Mouse (Mus musculus) heart, adult 8-10 months (tissue): ENCODE results near the gene Mob1a. TPM values are rescaled to one million over a fixed set of nuclear protein-coding genes. Genes with fewer than 3 reads are reported as not detected.

Experiments
- DNase-seq: peaks from one replicate; pipeline ENCODE4 v3.0.0; 2022; ENCODE audit warnings: low spot score
- total RNA-seq, 4 experiments: library from RNA; stranded (reverse); gene quantifications; 2 replicates each; pipeline ENCODE4 v1.2.4; 2022

The Mob1a gene
- total RNA-seq, 4 experiments from 2014 or later: 15.5 to 28.4 (median 20.2) TPM

DNA sequence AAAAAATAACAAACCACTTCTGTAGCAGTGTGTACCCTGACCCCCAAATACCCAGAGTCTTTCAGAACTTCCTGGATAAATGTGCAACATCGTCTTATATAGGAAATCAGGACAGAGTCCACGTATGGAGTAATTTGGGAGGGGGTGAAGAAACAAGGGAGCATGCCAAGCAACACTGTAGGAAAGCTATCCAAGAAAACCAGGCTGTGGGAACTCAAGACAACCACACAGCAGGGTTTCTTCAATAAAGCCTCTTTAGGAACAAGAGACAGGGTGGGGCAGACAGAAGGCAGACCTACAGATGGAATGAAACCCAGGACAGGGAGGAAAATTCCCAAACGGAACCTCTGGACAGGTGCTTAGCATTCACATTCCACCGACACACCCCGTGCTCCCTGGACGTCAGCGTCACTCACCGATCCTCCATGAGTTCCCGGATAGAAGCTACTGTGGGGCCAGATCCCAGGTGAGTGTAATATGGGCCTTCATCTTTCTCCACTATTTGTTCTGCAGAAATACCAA, 59.8 kb downstream of the Mob1a start:
- DNase-seq: no peak

GRCm38 (mm10) chr6:83392166-83392780, 66.5 kb downstream of the Mob1a start:
- DNase-seq: no peak

Other genes starting within 250 kb of the Mob1a start
- 1 to 10 TPM; 7.6 to 9.8 (median 8.5) TPM for gene Pcgf1, start 248.1 kb upstream of the Mob1a start, total RNA-seq
- gene Lbx2, start 239.6 kb upstream of the Mob1a start, total RNA-seq: 1 to 10 TPM in 3 of 4 experiments, under 1 TPM in 1; 0.90 to 2.9 (median 1.3) TPM
- gene Ccdc142, start 224.4 kb upstream of the Mob1a start, total RNA-seq: 1 to 10 TPM in 3 of 4 experiments, under 1 TPM in 1; 0.72 to 2.8 (median 1.3) TPM
- gene Gm42688, start 224.4 kb upstream of the Mob1a start, total RNA-seq: 1 to 10 TPM in 3 of 4 experiments, under 1 TPM in 1; 0.57 to 1.9 (median 1.2) TPM
- gene Mrpl53, start 217.0 kb upstream of the Mob1a start, total RNA-seq: 100 to 1,000 TPM; 132 to 143 (median 140) TPM
- 10 to 100 TPM in 1 of 4 experiments, 1 to 10 TPM in 3; 6.0 to 10.3 (median 8.0) TPM for gene Mogs, start 210.5 kb upstream of the Mob1a start, total RNA-seq
- gene Wbp1, start 204.5 kb upstream of the Mob1a start, total RNA-seq: 10 to 100 TPM; 75.5 to 91.1 (median 82.0) TPM
- 10 to 100 TPM; 11.3 to 19.5 (median 15.3) TPM for gene Ino80b, start 200.6 kb upstream of the Mob1a start, total RNA-seq
- gene Rtkn, start 190.6 kb upstream of the Mob1a start, total RNA-seq: 1 to 10 TPM; 4.8 to 5.4 (median 5.3) TPM
- gene Wdr54, start 169.6 kb upstream of the Mob1a start, total RNA-seq: 1 to 10 TPM; 2.1 to 2.6 (median 2.4) TPM
- gene 1700003E16Rik, start 169.6 kb upstream of the Mob1a start, total RNA-seq: under 1 TPM; 0.16 to 0.41 (median 0.18) TPM
- 100 to 1,000 TPM; 120 to 137 (median 134) TPM for gene Dctn1, start 160.1 kb upstream of the Mob1a start, total RNA-seq
- gene Slc4a5, start 106.2 kb upstream of the Mob1a start, total RNA-seq: not detected
- 1 to 10 TPM; 1.0 to 2.2 (median 1.9) TPM for gene Mthfd2, start 108 bp upstream of the Mob1a start, total RNA-seq
- 100 to 1,000 TPM; 295 to 417 (median 378) TPM for gene Bola3, start 23.1 kb downstream of the Mob1a start, total RNA-seq
- gene Tet3, start 133.1 kb downstream of the Mob1a start, total RNA-seq: 10 to 100 TPM; 15.5 to 19.8 (median 17.2) TPM
- 10 to 100 TPM; 32.7 to 37.1 (median 34.4) TPM for gene Dguok, start 181.0 kb downstream of the Mob1a start, total RNA-seq
- gene Actg2, start 210.2 kb downstream of the Mob1a start, total RNA-seq: 1 to 10 TPM in 2 of 4 experiments, under 1 TPM in 2; 0.33 to 1.6 (median 0.89) TPM
- gene Stambp, start 246.7 kb downstream of the Mob1a start, total RNA-seq: 10 to 100 TPM; 11.4 to 14.9 (median 12.9) TPM